Mouse (Mus musculus) liver, embryonic 13.5 days (tissue): Measurements from ENCODE around the gene 1700017N19Rik. TPM values are rescaled to one million over a fixed set of nuclear protein-coding genes. Genes with fewer than 3 reads are reported as not detected.

Experiments used
- ATAC-seq: fragments of 200-750 bp; cut with Nextera tagmentation; 2 replicates; pipeline ENCODE4 v1.8.0; 2017; ENCODE audit warnings: low read depth, mild to moderate bottlenecking, moderate number of reproducible peaks, moderate library complexity
- DNase-seq: peaks from one replicate; pipeline ENCODE4 v3.0.0; 2022
- H3K27ac ChIP-seq: fragments of 300-500 bp; sonication (generic); 2 replicates; pipeline ENCODE4 v1.5.1; 2015; ENCODE audit warnings: moderate library complexity, mild to moderate bottlenecking, inconsistent platforms
- H3K27me3 ChIP-seq: fragments of 300-500 bp; sonication (generic); 2 replicates; pipeline ENCODE4 v1.6.1; 2015; ENCODE audit warnings: mild to moderate bottlenecking, inconsistent platforms
- H3K36me3 ChIP-seq: fragments of 300-500 bp; sonication (generic); 2 replicates; pipeline ENCODE4 v1.6.1; 2015; ENCODE audit warnings: mild to moderate bottlenecking, inconsistent platforms
- H3K4me1 ChIP-seq: fragments of 300-500 bp; sonication (generic); replicated peaks from 2 replicates; pipeline ENCODE4 v1.6.1; 2015; ENCODE audit warnings: inconsistent platforms
- H3K4me2 ChIP-seq: fragments of 300-500 bp; sonication (generic); 2 replicates; pipeline ENCODE4 v1.6.1; 2015; ENCODE audit warnings: inconsistent platforms, mild to moderate bottlenecking, moderate library complexity
- H3K4me3 ChIP-seq: fragments of 300-500 bp; sonication (generic); replicated peaks from 2 replicates; pipeline ENCODE4 v1.5.1; 2015; ENCODE audit warnings: mild to moderate bottlenecking, inconsistent platforms
- H3K9ac ChIP-seq: fragments of 300-500 bp; sonication (generic); 2 replicates; pipeline ENCODE4 v1.6.1; 2015; ENCODE audit warnings: mild to moderate bottlenecking, inconsistent platforms
- H3K9me3 ChIP-seq: fragments of 300-500 bp; sonication (generic); replicated peaks from 2 replicates; pipeline ENCODE4 v1.6.1; 2016; ENCODE audit warnings: inconsistent platforms
- WGBS: fragments of 180-500 bp; shearing (Covaris S2); methylation state at CpG from one replicate; pipeline ENCODE4 v1.1.7; 2015; ENCODE audit not compliant: insufficient replicate concordance; 5-methylcytosine and 5-hydroxymethylcytosine counted together
- polyA plus RNA-seq: library from polyadenylated mRNA; unstranded; fragments of >200 nt; fragmentation: Nextera tagmentation; extraction: Ambion mirVana; gene quantifications from 2 replicates; pipeline ENCODE4 v1.2.1, GENCODE M21; 2015

Gene 1700017N19Rik
- polyA plus RNA-seq, 1 experiment from 2014 or later: not detected

GRCm38 (mm10) chr10:100603511-100603910, 13.2 kb downstream of the 1700017N19Rik start:
- no peaks in the 10 kb centered on the region for H3K27me3 ChIP-seq
- H3K9me3 ChIP-seq: no peaks in the 10 kb centered on the region
- no peaks in the 10 kb centered on the region for H3K36me3 ChIP-seq
- H3K4me1 ChIP-seq: no peaks in the 10 kb centered on the region
- no peak overlapping the region for H3K4me3 ChIP-seq
- no peak overlapping the region for H3K9ac ChIP-seq
- DNase-seq (no peak), ATAC-seq (no peak)
- no peak overlapping the region for H3K27ac ChIP-seq
- 74% methylated on average over 9 of the region's 9 CpGs for WGBS
- no peak overlapping the region for H3K4me2 ChIP-seq

GRCm38 (mm10) chr10:100604254-100604653, 14.0 kb downstream of the 1700017N19Rik start:
- no peak for DNase-seq
- H3K4me1 ChIP-seq: no peaks in the 10 kb centered on the region
- ATAC-seq: no peak
- H3K4me3 ChIP-seq: no peak overlapping the region
- H3K36me3 ChIP-seq: no peaks in the 10 kb centered on the region
- H3K9ac ChIP-seq: no peak overlapping the region
- WGBS: 56% methylated on average over 2 of the region's 2 CpGs
- H3K27me3 ChIP-seq: no peaks in the 10 kb centered on the region
- no peaks in the 10 kb centered on the region for H3K9me3 ChIP-seq
- H3K4me2 ChIP-seq: no peak overlapping the region
- no peak overlapping the region for H3K27ac ChIP-seq

- DNase-seq (no peak), ATAC-seq (no peak)
- Histone ChIP-seq H3K27ac (no peak overlapping the region), H3K4me3 (no peak overlapping the region), H3K9ac (no peak overlapping the region), H3K4me2 (no peak overlapping the region), H3K27me3 (no peaks in the 10 kb centered on the region), H3K4me1 (no peaks in the 10 kb centered on the region), H3K36me3 (no peaks in the 10 kb centered on the region), H3K9me3 (no peaks in the 10 kb centered on the region)
- WGBS: 58% methylated on average over 6 of the region's 6 CpGs
Measured at GRCm38 (mm10) chr10:100617233-100617903, 27.1 kb downstream of the 1700017N19Rik start.

- 73% methylated on average over 7 of the region's 7 CpGs for WGBS
- no peaks in the 10 kb centered on the region for H3K27me3 ChIP-seq
Measured at GRCm38 (mm10) chr10:100619474-100619873, 29.2 kb downstream of the 1700017N19Rik start.

GRCm38 (mm10) chr10:100620040-100620439, 29.8 kb downstream of the 1700017N19Rik start:
- Histone ChIP-seq H3K36me3 (no peaks in the 10 kb centered on the region), H3K27me3 (no peaks in the 10 kb centered on the region), H3K4me1 (no peaks in the 10 kb centered on the region), H3K27ac (no peak overlapping the region), H3K4me3 (no peak overlapping the region), H3K9ac (no peak overlapping the region), H3K4me2 (no peak overlapping the region), H3K9me3 (no peaks in the 10 kb centered on the region)
- no peak for ATAC-seq
- no peak for DNase-seq
- WGBS: 75% methylated on average over 12 of the region's 12 CpGs

More at GRCm38 (mm10) chr10:100619474-100619873, 29.2 kb downstream of the 1700017N19Rik start:
- Histone ChIP-seq H3K4me3 (no peak overlapping the region), H3K4me2 (no peak overlapping the region), H3K36me3 (no peaks in the 10 kb centered on the region), H3K27ac (no peak overlapping the region), H3K9me3 (no peaks in the 10 kb centered on the region), H3K4me1 (no peaks in the 10 kb centered on the region), H3K9ac (no peak overlapping the region)
- DNase-seq: no peak
- no peak for ATAC-seq

GRCm38 (mm10) chr10:100622494-100622893, 32.2 kb downstream of the 1700017N19Rik start:
- H3K4me2 ChIP-seq: no peak overlapping the region
- H3K36me3 ChIP-seq: no peaks in the 10 kb centered on the region
- no peaks in the 10 kb centered on the region for H3K4me1 ChIP-seq
- no peak overlapping the region for H3K9ac ChIP-seq
- no peak overlapping the region for H3K4me3 ChIP-seq
- no peaks in the 10 kb centered on the region for H3K27me3 ChIP-seq
- no peak overlapping the region for H3K27ac ChIP-seq
- no peaks in the 10 kb centered on the region for H3K9me3 ChIP-seq
- no peak for ATAC-seq
- WGBS: 68% methylated on average over 3 of the region's 3 CpGs
- no peak for DNase-seq

- no peak for ATAC-seq
- Histone ChIP-seq H3K4me3 (no peak overlapping the region), H3K4me2 (peak overlapping the region; percentile 24), H3K9ac (no peak overlapping the region), H3K27me3 (no peaks in the 10 kb centered on the region), H3K36me3 (no peaks in the 10 kb centered on the region), H3K27ac (no peak overlapping the region), H3K9me3 (no peaks in the 10 kb centered on the region), H3K4me1 (no peaks in the 10 kb centered on the region)
- DNase-seq: peak; percentile 2
- 21% methylated on average over 20 of the region's 20 CpGs for WGBS
Measured at GRCm38 (mm10) chr10:100629762-100630438, 39.6 kb downstream of the 1700017N19Rik start.

- H3K9ac ChIP-seq: no peak overlapping the region
- no peaks in the 10 kb centered on the region for H3K4me1 ChIP-seq
- H3K9me3 ChIP-seq: no peaks in the 10 kb centered on the region
- H3K27ac ChIP-seq: no peak overlapping the region
- DNase-seq (no peak), ATAC-seq (no peak)
- H3K4me3 ChIP-seq: no peak overlapping the region
- no peak overlapping the region for H3K4me2 ChIP-seq
- H3K27me3 ChIP-seq: no peaks in the 10 kb centered on the region
- 47% methylated on average over 3 of the region's 3 CpGs for WGBS
- no peaks in the 10 kb centered on the region for H3K36me3 ChIP-seq
Measured at GRCm38 (mm10) chr10:100642887-100643286, 52.6 kb downstream of the 1700017N19Rik start.

- Histone ChIP-seq H3K9ac (no peak overlapping the region), H3K4me2 (no peak overlapping the region), H3K27me3 (no peaks in the 10 kb centered on the region), H3K4me1 (no peaks in the 10 kb centered on the region), H3K27ac (no peak overlapping the region), H3K4me3 (no peak overlapping the region), H3K9me3 (no peaks in the 10 kb centered on the region), H3K36me3 (no peaks in the 10 kb centered on the region)
- 72% methylated on average over 4 of the region's 4 CpGs for whole genome bisulfite sequencing
- DNase-seq (no peak), ATAC-seq (no peak)
Measured at GRCm38 (mm10) chr10:100645331-100645935, 55.1 kb downstream of the 1700017N19Rik start.

GRCm38 (mm10) chr10:100654183-100654582, 63.9 kb downstream of the 1700017N19Rik start:
- ATAC-seq (no peak), DNase-seq (no peak)
- H3K4me1 ChIP-seq: no peaks in the 10 kb centered on the region
- H3K27me3 ChIP-seq: no peaks in the 10 kb centered on the region
- no peak overlapping the region for H3K4me3 ChIP-seq
- H3K36me3 ChIP-seq: no peaks in the 10 kb centered on the region
- no peaks in the 10 kb centered on the region for H3K9me3 ChIP-seq
- H3K27ac ChIP-seq: no peak overlapping the region
- H3K4me2 ChIP-seq: no peak overlapping the region
- H3K9ac ChIP-seq: no peak overlapping the region

GRCm38 (mm10) chr10:100661970-100662590, 71.8 kb downstream of the 1700017N19Rik start:
- WGBS: 62% methylated on average over 2 of the region's 2 CpGs
- ATAC-seq: no peak
- no peak overlapping the region for H3K4me3 ChIP-seq

More at GRCm38 (mm10) chr10:100661970-100662590, 71.8 kb downstream of the 1700017N19Rik start:
- no peaks in the 10 kb centered on the region for H3K27me3 ChIP-seq
- H3K36me3 ChIP-seq: no peaks in the 10 kb centered on the region
- no peak overlapping the region for H3K9ac ChIP-seq
- H3K4me1 ChIP-seq: no peaks in the 10 kb centered on the region
- H3K4me2 ChIP-seq: no peak overlapping the region
- no peaks in the 10 kb centered on the region for H3K9me3 ChIP-seq
- no peak overlapping the region for H3K27ac ChIP-seq
- no peak for DNase-seq
